Mouse (Mus musculus) erythroblast, adult 5-6 weeks (primary cell): ENCODE measurements around the gene Rhoc. TPM values are rescaled to one million over a fixed set of nuclear protein-coding genes. Genes with fewer than 3 reads are reported as not detected.

Source experiments
- ATAC-seq: replicated peaks from 2 replicates; pipeline ENCODE4 v1.8.0; 2016; ENCODE audit warnings: moderate number of reproducible peaks, mild to moderate bottlenecking, moderate TSS enrichment, inconsistent platforms; ENCODE audit not compliant: poor library complexity, low FRiP score, severe bottlenecking
- total RNA-seq, 2 experiments: library from RNA; stranded (forward) in 1 of 2; stranded (reverse) in 1 of 2; fragments of 150-400 nt in 1 of 2; fragments of 200-764, 138-1000 nt in 1 of 2; gene quantifications; 2 replicates each; pipeline versions ENCODE4 v1.2.3 to v1.2.4; 2015 to 2017; ENCODE audit warnings: low replicate concordance in 2 of 2

Gene Rhoc
- total RNA-seq, 2 experiments from 2014 or later: 1.3 TPM; not detected in 1

DNA sequence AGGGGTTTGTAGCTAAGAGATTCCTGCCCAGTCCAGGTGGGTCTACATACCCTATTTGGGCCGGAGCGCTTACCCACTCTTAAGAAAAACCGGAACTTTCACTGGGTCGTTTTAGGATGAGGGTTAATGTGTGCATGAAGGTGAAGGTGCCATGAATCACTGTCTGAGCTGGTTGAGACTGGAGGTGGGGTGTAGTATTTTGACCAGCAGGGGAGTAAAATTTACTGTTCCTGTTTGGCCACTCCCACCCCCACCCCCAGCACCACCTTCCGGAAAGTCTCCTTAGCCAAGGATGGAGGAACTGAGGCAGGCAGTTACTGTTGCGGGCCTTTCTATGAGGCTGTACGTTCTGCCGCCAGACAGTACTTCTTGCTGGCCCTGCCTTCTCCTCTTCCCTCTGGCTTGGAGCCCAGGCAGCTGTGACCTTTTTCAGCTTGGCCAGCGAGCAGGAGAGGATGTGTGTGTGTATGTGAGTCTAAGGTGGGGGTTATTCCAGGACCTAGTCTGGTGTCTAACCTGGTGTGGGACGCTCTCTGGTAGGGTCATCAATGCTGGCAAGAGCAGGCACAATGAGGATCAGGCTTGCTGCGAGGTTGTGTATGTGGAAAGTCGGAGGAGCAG, 6.0 kb upstream of the Rhoc start:
- ATAC-seq: no peak

DNA sequence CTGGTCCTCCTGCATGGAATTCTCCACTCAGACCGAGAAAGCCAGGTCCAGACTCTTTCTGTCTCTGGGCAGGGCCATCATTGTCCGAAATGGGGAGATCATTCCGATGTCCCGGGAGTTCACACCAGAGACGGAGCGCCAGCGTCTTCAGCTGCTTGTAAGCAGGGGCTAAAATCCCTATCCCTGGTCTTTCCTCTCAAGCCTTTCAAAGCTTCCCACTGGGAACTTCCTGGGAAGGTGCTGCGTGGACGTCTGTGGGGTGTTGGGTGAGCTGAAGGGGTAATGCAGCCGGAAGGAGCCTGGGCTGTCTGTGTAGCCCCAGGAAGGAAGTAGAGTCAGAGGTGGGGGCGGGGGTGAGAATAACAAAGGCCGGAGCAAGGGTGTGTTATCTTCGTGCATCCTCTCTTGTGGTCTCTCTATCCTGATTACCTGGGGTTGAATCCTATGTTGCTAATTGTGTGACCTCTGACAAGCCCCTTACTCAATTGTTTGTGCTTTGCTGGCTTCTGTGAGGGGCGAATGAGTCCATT, 4.1 kb upstream of the Rhoc start:
- no peak for ATAC-seq

- no peak for ATAC-seq
Observed at GRCm38 (mm10) chr3:104785284-104785683, 2.9 kb upstream of the Rhoc start.

- ATAC-seq: no peak
Observed at GRCm38 (mm10) chr3:104788561-104789311, 561 bp downstream of the Rhoc start.

- ATAC-seq: no peak
Observed at GRCm38 (mm10) chr3:104789312-104789605, 1.1 kb downstream of the Rhoc start.

GRCm38 (mm10) chr3:104789822-104790221, 1.6 kb downstream of the Rhoc start:
- ATAC-seq: no peak

DNA sequence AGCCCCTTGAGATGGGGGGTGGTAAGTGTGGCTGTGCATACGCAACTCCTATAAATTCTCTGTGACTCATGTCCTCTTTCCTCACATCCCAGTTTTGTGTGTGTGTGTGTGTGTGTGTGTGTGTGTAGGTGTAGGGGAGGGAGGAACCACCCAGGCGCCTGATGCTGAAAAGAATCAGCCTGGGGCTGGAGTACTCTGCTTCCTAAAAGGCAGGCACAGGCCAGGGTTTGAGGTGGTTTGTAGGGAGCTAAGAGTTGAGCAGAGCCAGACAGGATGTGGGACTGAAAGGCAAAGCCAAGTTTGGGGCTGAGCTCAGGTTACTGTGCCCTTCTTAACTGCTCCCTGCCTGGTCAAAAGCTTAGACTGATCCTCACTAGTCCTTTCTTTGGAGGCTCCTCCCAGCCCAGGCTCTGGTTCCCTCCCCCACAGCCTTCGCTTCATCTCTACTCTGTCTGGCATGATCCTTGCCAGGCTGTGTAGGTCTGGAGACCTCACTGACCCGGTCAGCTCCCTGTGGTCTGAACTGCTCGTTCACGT, 2.3 kb downstream of the Rhoc start:
- no peak for ATAC-seq

- no peak for ATAC-seq
Observed at GRCm38 (mm10) chr3:104791017-104791416, 2.8 kb downstream of the Rhoc start.

- ATAC-seq: no peak
Observed at GRCm38 (mm10) chr3:104791671-104792070, 3.5 kb downstream of the Rhoc start.

- ATAC-seq: no peak
Observed at GRCm38 (mm10) chr3:104792360-104793270, 4.4 kb downstream of the Rhoc start.

DNA sequence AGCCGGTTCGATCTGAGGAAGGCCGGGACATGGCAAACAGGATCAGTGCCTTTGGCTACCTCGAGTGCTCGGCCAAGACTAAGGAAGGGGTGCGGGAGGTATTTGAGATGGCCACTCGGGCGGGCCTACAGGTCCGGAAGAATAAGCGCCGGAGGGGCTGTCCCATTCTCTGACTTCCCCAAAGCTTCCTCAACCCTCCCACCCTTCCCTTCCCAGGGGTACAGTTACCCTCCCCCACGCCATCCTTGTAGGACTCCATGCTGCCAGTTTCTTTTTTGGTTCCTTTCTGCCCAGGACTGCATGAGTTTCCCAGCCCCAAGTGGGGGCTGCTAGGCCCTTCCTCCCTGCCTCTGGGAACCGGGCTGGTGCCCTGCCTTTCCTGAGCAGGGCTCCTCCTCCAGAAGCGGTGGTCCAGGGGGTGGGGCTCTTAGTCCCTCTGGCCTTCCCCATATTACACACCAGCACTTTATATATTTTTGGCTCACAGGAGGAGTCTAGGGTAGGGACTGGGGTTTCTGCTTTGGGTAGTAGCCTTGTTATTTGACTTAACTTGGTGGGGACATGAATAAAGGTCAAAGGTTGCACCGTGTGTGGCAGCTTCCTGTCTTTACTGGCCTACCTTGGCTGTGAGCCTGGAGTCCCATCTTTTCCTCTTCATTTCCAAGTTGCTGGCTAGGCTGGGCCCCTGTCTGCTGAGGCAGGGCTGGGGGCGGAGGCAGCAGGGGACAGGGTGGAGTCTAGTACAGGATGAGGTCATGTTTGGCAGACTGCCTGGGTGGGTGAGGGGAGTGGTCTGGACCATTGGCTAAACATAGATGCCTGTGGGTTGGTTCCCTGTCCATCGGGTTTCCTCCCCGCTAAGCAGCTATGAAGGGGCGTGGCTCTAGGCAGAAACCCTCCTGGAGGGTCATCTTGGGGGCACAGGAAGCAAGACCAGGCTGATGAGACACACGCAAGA, 6.0 kb downstream of the Rhoc start:
- ATAC-seq: no peak

DNA sequence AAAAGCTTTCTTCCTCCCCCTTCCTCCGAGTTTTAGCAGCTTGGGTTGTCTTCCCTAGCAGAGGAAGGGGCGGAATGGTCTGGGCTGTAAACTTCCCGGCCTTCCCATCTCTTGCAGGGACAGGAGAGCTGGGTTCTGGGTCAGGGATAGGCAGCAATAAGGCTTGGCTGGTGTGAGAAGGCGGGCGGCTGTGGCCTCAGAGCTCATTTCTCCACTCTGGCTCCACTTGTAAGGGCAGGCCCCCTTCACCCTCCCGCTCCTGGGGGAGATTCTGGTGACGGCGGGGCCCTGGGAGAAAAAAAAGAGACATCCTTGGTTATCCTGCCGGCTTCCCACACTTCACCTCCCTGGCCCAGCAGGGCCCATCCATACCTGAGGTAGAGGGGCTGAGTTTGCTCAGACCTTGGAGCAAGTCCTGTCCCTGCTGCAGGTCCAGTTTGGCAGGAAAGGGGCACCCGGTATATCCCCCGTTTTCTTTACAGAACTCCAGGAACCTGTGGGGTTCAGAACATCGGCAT, 6.8 kb downstream of the Rhoc start:
- no peak for ATAC-seq

- no peak for ATAC-seq
Observed at GRCm38 (mm10) chr3:104795661-104796340, 7.6 kb downstream of the Rhoc start.

GRCm38 (mm10) chr3:104796430-104797082, 8.4 kb downstream of the Rhoc start:
- no peak for ATAC-seq

GRCm38 (mm10) chr3:104800681-104801080, 12.5 kb downstream of the Rhoc start:
- ATAC-seq: no peak

DNA sequence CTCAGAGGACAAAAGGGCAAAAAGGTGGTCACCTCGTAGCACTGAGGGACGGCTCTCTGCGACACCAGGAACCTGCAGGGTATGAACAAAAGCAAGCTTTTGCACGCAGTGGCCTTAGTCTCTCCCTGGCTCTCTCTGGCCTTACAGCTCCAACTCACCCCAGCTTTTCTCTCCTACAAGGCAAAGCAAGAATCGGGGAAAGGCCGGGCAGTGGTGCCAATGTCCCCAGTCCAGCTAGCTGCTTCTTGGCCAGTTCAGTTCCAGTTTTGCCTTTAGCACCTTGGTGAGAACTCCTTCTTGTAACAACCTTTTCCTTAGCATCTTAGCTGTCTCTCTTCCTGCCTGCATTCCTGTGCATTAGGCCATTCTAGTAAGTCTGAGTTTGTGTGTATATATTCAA, 13.3 kb downstream of the Rhoc start:
- ATAC-seq: no peak

- no peak for ATAC-seq
Observed at GRCm38 (mm10) chr3:104804312-104804711, 16.1 kb downstream of the Rhoc start.

GRCm38 (mm10) chr3:104805539-104805938, 17.4 kb downstream of the Rhoc start:
- no peak for ATAC-seq
